Mouse (Mus musculus) heart, adult 2 months (tissue): ENCODE results near the gene C2cd5.

ENCODE experiments used
- CTCF ChIP-seq: fragments of 200-600 bp; IDR thresholded peaks from 2 replicates; pipeline ENCODE4 v1.8.1; 2022; ENCODE audit warnings: antibody characterized with exemption, mild to moderate bottlenecking, moderate library complexity
- EP300 ChIP-seq: fragments of 200-500 bp; IDR thresholded peaks from 2 replicates; pipeline ENCODE4 v1.6.1; 2011; ENCODE audit warnings: low read depth, low read length, control low read depth; ENCODE audit not compliant: insufficient read depth
- POLR2A ChIP-seq: fragments of 200-500 bp; IDR thresholded peaks from 2 replicates; pipeline ENCODE4 v1.6.1; 2011; ENCODE audit warnings: mild to moderate bottlenecking, low read depth, low read length, control low read depth; ENCODE audit not compliant: insufficient read depth

DNA sequence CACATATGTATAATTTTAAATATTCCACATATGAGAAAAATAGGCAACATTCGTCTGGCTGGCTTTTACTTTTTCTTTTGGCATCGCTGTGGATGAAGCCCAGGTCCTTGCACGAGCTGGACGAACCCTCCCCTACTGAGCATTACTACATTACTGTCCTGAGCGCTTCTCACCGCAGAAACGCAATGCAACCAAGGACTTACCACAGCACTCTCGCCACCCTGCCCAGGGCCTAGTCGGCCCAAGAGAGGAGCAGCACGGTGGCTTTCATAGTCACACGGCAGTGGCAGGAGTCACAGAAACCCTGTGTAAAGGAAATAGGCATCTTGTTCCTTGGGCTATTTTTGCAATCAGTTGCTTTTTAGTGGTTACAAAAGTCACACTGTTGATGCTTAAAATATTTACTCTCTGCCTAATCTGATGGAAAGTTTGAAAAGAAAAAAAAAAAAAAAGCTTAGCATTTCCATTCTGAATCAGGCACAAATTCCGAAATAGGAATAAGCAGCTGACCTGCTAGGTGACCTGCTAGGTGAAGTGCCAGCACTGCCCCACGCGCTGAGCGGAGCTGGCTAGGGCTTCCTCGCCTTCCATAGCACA is 9.8 kb upstream of the C2cd5 start:
- no peak for TF ChIP-seq POLR2A
- TF ChIP-seq CTCF, result no peak
- TF ChIP-seq EP300, result no peak
